Mouse (Mus musculus): Measurements from ENCODE around the gene Gm28230.

Gene Gm28230

DNA sequence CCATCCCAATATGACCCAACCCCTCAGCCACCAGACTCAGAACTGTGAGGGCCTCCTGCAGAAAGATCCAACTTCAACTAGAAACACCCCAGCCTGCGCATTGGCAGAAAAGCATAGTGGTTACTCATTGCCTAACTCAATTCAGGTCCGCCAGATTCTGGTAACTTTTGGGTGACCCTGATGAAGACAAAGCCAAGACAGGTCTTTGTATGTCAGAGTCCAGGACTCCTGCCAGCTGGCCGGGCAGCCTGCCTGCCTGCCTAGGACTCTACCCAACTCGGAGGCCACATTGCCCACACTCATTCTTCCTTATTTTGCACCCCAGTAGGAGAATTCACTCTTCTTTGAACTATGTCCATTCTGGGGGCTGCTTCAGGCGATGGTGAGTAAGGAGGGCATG is at the start of gene Gm28230:
Gene Gm28230, plus strand, starts transcription at position 178 of the 400 bp plus-strand sequence.
- no peak for DNase-seq (ENCODE audit: low spot score in 2 of 2)

DNA sequence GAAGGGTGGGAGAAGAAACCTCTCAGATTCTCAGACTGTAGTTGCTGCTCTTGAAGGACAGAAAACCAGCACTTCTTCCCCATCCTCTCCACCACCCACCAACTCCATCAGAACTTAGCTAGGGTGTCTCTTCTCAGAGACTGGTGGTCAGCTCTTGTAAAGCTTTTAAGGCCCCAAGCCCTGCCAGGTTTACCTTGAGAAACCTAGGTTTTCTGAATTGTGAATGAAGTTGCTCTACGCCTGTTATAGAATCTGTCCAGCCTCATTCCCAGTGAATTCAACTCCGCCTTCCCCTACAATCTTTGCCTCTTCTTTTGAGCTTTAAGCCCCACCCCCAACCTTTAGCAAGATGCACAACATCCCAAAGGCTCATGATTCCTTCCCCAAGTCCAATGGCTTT is 49.4 kb upstream of the Gm28230 start:
- no peak for DNase-seq (ENCODE audit: low spot score in 2 of 2)

GRCm38 (mm10) chr2:74678891-74679595 is 47.5 kb upstream of the Gm28230 start, which contains the start of gene Hoxd11:
Gene Hoxd11, plus strand, starts transcription at chr2:74679557.
- no peak for DNase-seq (ENCODE audit: low spot score in 2 of 2)

DNA sequence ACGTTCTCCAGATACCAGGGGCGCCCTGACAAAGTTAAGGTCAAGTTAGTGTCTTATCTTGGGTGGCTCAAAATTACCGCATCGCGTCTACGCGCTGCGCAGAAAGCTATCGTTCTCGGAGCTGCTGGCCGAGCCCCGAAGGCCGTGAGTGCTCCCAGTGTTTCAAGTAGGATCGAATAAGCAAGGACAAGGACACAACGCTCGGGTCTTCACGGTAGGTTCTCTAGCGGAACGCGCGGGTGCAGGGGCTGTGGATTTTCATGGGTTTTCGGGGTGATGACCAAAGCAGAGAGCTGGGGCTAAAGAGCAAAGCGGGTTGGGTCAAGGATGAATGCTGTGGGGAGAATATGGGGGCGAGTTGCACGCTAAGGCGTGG is 46.9 kb upstream of the Gm28230 start:
- DNase-seq (ENCODE audit: low spot score in 2 of 2): no peak

DNA sequence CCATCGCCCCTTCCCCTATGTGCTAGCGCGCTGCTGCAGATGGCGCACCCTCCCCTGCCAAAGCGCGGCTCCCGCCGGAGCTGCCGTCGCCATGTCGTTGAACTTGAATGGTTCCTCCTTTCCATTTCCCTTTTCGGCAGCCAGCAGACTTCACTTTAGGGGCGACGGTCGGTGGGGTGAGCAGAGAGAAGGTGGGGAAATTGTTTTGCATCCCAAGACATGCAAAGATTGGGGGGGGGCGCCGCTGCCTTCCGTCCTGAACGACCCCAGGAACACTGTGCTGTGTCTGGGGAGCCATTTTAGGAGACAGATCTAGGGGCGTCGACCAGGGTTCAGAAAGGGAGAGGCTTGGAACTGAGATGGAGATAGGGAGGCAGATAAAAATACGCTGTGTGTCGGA is 46.5 kb upstream of the Gm28230 start:
- DNase-seq (ENCODE audit: low spot score in 2 of 2): no peak

GRCm38 (mm10) chr2:74680561-74681398 is 45.7 kb upstream of the Gm28230 start:
- no peak for DNase-seq (ENCODE audit: low spot score in 2 of 2)

DNA sequence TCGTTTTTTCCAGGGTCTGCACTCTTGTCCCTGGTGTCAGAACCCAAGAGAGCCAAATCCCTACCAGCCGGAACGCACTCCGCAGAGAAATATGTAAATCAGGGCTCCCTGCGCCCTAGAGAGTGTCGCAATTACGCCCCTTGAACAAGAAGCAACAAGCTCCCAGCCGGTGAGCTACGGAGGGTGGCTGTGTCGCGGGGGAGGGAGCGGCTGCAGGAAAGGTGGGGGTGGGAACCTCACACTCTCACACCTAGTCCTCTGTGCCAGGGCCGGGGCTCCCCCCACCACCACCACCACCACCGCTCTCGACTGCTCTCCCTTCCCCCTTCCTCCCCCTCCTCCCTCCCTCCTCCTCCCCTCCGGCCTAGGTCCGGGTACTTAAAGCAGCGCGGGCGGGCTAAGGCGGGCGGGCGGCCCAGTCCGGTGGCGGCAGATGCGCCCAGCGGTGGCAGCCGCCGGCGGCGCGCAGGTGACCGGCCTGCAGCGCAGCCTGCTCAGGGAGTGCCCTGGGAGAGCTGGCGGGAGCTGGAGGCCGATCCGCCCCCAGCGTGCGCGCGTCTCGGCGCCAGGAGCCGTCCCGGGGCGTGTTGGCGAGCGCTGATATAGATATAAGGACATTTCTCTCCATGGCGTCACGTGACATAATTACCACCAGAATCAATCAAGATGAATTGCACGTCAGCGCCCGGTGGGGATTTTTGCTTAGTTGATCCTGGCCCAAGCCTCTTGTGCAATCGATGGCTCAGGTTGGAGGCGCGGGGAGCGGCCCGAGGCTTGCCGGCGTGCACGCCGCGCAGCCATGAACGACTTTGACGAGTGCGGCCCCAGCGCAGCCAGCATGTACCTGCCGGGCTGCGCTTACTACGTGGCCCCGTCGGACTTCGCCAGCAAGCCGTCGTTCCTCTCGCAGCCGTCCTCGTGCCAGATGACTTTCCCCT is 44.7 kb upstream of the Gm28230 start:
- DNase-seq (ENCODE audit: low spot score in 2 of 2): no peak

DNA sequence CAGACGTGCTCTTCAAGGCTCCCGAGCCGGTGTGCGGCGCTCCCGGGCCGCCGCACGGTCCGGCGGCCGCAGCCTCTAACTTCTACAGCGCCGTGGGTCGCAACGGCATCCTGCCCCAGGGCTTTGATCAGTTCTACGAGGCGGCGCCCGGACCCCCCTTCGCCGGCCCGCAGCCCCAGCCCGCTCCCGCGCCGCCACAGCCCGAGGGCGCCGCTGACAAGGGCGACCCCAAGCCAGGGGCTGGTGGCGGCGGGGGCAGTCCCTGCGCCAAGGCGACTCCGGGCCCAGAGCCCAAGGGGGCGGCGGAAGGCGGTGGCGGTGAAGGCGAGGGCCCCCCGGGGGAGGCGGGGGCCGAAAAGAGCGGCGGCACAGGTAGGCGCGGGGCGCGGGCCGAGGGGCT is 43.7 kb upstream of the Gm28230 start:
- no peak for DNase-seq (ENCODE audit: low spot score in 2 of 2)

- no peak for DNase-seq (ENCODE audit: low spot score in 2 of 2)
These were observed 43.0 kb upstream of the Gm28230 start for GRCm38 (mm10) chr2:74683471-74683951.

DNA sequence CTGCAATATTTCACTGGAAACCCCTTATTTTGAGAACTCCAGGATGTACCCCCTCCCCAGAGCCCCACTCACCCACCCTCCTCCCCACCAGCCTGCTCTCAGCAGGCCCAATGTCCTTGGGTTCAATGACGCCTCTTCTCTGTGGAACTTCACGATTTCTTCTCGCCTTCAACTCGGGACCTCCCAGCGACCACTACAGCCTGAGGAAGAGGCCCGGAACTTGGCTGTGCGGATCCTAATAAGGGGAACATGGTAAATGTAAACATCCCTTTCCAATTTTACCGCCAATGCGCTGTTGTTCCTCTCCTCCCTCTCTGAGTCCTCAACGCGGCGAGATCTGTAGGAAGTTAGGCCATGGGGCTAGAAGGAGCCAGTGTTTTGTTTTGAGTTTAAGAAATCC is 42.4 kb upstream of the Gm28230 start:
- no peak for DNase-seq (ENCODE audit: low spot score in 2 of 2)

- DNase-seq (ENCODE audit: low spot score in 2 of 2): no peak
These were observed 41.4 kb upstream of the Gm28230 start for GRCm38 (mm10) chr2:74685059-74685603.

DNA sequence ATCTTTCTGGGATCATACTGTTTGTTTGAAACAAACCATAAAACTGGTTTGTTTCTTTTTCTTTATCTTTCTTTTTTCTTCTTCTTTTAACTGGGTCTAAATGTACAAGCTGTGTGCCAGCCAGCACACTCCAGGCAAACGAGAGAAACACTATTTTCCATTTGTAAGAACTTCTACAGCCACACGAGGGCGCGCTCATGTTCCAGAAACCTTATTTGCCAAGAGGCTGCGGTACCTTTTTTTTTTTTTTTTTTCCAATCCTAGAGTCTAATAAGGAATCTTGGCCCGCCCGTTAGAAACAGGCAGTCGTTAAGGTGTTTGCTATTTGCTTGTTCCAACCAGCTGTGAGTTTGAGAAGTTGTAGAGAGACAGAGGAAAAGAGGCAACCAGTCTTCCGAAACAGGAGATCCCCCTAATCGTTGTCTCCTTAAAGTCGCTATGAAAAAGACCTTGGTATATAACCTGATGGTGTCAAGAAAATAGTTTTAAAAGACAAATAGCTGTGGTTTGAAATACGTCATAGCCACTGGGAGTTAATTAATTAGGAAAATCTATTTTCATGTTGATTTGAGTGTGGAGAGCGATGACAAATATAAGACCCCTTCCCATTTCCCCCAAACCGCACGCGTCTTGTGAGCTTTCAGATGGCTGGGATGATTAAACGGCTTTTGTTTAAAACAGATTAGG is 40.1 kb upstream of the Gm28230 start:
- peak in 1 of 2 experiments; percentile 60 for DNase-seq (ENCODE audit: low spot score in 2 of 2)

DNA sequence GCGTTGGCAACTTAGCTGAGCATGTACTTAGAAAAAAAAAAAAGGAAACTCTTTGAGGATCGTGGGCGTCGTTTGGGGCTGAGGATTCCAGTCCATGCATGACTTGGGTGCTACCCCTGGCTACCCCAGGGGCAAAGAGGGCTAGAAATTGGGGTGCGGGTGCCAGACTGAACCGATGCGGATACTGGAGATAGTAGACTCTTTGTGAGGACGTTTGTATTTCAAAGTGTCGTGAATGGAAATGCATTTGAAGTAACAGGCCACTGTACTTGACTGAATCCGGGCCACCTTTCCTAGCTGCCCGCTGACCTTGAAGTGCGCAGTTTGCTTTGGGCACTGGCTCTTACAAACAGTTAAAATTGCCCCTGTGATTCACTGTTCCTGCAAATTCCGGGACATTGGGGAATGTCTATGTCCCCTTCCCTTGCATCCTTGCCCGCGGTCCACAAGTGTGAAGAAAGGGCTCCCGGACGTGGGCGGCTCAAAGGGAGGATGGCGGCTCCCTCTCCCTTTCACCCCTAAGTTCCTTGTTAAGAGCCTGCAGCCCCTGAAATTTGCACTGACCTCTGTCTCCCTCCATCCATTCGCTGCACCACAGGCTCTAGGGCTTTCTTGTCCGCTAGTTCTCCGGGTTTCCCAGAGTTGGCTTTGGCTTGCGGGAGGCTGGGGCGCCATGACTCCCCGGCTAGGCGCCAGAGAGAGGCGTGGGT is 39.4 kb upstream of the Gm28230 start:
- no peak for DNase-seq (ENCODE audit: low spot score in 2 of 2)

- no peak for DNase-seq (ENCODE audit: low spot score in 2 of 2)
These were observed 38.6 kb upstream of the Gm28230 start for GRCm38 (mm10) chr2:74687698-74688555.

DNA sequence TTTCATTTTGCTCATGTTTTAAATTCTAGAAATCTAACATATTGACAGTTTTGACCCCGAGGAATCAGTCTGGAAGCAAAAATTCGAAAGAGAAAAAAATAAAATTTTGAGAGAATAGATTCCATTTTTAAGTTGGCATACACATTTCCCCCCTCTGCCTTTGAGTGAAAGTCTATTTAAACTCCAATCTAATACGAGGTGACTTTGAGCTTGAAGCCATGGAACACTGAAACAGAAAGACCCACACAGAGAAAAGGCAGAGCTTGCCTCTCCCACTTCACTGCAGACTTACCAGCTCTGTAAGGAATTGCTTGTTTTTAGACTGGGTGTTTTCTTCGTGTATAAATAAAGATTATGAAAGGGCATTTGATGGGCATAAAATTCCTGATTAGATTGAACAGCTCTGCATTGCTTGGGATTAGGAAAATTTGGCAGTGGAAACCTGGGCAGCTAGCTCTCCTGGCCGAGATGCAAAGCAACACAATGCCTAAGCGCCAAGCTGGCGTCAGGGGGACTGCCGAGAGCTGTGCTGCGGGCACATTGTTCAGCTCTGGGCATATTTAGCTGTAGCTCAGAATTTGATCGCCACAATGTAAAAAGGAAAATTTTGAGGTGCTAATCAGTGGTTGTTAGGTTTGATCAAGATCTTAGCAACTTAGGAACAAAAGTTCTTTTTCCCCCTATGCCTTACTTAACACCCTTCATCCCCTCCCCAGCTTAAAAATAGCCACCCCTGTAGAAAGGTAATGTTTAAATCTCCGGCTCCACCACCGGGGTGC is 37.5 kb upstream of the Gm28230 start:
- no peak for DNase-seq (ENCODE audit: low spot score in 2 of 2)

DNA sequence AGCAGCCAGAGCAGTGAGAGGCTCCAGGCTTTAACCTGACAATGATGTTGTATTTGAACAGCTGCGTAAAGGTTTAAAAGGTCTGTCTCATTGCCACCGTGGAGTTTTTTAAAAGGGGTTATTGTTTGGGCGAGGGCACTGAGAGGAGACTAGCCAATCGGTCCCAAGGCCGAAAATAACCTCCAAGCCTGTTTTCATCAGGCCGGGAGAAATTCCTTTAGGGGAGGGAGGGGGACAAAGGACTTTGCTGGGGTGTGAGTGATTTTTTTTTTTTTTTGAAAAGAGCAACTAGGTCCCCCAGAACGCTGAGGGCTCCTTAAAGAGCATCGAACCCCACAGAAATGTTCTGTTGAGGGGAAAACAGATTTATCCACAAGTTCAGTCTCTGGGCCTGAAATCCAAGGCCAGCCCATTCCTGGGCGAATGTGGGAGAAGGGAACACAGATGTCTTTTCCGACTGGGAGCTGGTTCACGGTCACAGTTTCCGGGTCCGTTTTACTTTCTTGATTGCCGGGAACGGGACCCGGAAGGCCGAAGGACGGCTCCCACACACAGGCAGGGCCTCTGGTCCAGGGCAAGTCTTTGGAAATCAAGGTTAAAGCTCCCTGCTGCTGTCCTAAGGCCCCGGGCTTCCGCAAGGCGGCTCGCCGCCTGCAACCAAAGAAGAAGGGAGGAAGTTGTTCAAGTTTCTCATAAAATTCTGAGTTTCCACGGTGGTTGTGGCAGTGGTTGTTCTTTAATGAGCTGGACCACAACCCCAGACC is 36.8 kb upstream of the Gm28230 start:
- DNase-seq (ENCODE audit: low spot score in 2 of 2): no peak

GRCm38 (mm10) chr2:74690338-74690716 is 36.2 kb upstream of the Gm28230 start:
- DNase-seq (ENCODE audit: low spot score in 2 of 2): no peak

Data from frontal cortex, postnatal 36 days (tissue).